Mouse (Mus musculus): ENCODE measurements around the gene Ms4a14.
"Not testable (repeated sequence)": the region's sequence is repeated elsewhere in the genome, so short reads cannot be mapped to it uniquely, and the experiment has no call there.

Ms4a14 gene

GRCm38 (mm10) chr19:11266052-11266845 lies 48.0 kb downstream of the Ms4a14 start, which contains the start of gene Ms4a1:
TSS of gene Ms4a1 (minus strand) at chr19:11266241.
- POLR2A ChIA-PET = interaction anchor here in 2 of 4 experiments (0.6 to 1.3 kb wide), 2 partner anchors 27 to 89 kb away, joined by 3 read pairs; no protein-coding TSS in a partner anchor
- CTCF ChIA-PET = no interaction called here

DNA sequence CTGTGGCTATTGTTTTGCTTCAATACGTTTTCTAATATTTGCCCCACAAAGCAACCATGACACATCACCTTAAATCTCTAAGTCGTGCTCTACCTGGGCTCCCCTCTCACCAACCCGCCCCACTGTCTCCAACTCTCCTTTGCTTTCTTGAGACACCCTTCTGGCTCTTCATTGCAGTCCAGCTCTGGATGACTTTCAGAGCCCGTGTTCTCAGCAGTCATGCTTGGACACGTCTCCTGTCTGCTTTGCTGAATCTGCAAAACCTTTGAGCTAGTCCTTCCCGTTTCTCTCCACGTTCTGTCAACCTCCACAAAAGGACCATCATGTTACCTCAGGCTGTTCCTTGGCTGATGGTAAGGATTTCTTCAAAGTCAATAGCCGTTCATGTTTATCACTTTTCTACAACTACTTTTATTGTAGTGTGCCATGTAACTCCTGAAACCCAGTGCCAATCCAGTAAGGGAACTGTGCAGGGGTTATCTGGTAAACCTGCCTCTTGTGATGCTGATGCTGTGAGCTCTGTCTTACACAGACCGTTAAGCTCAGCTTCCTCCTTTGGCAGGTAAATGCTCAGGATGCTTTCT lies 49.6 kb downstream of the Ms4a14 start:
- POLR2A ChIA-PET = interaction anchor here in 2 of 4 experiments (0.6 to 1.1 kb wide), 2 partner anchors 10 to 644 kb away, joined by 3 to 4 read pairs; no protein-coding TSS in a partner anchor
- CTCF ChIA-PET = interaction anchor here in 1 of 4 experiments (0.6 kb wide), 1 partner anchor 50 kb away, joined by 4 read pairs; no protein-coding TSS in a partner anchor

DNA sequence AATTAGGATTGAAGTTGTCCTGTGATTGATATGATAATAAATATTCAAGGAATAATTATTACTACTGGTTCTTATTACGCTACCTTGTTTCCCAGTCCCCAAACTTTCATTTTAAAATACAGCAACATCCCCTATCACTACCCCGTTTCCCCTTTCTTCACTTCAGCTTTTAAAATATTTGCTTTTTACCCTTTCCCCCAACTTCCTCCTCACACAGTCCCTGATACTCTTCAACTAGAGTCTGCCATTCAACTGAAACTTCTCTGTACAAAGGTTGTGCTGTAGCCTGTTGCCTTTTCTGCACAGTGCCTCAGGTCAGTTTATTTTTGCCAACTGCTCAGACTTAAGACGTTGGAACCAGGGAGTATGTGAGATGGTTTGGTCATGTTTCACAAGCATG lies 50.7 kb downstream of the Ms4a14 start:
- CTCF ChIA-PET = no interaction called here

GRCm38 (mm10) chr19:11262932-11263331 lies 51.3 kb downstream of the Ms4a14 start:
- CTCF ChIA-PET, POLR2A ChIA-PET: not testable (repeated sequence)

More for the DNA sequence above, 50.7 kb downstream of the Ms4a14 start:
- POLR2A ChIA-PET = no interaction called here

DNA sequence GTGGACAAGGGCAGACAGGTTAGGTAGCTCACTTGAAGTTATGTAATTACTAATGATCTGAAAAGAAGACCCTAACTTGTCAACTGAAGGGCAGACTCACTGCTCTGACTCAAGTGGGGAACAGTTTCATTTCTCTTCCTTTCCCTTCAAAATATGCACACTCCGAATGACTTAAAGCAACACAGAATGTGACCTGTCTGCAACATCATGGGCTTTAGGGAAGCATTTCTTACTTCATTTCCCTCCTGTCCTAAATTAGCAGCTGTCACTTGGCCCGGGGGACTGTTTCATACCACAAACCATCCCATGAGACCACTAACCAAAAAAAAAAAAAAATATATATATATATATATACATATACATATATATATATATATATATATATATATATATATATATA lies 52.7 kb downstream of the Ms4a14 start:
- ChIA-PET POLR2A (interaction anchor here in 1 of 4 experiments (0.6 kb wide), 1 partner anchor 137 kb away, joined by 3 read pairs; no protein-coding TSS in a partner anchor), CTCF (interaction anchor here in 1 of 4 experiments (0.6 kb wide), 1 partner anchor 277 kb away, joined by 3 read pairs; no protein-coding TSS in a partner anchor)

Measured in embryonic stem cell, embryonic (primary cell).